Mouse (Mus musculus) bone marrow macrophage, adult 2 months (primary cell): Measurements from ENCODE around the gene Cbwd1. TPM values are rescaled to one million over a fixed set of nuclear protein-coding genes. Genes with fewer than 3 reads are reported as not detected.

Experiments
- H3K27ac ChIP-seq: 2 replicates; pipeline ENCODE4 v1.5.1; 2012; ENCODE audit warnings: low read depth, low read length; ENCODE audit not compliant: insufficient read depth
- H3K4me1 ChIP-seq: 2 replicates; pipeline ENCODE4 v1.6.1; 2012; ENCODE audit warnings: low read length; ENCODE audit not compliant: control insufficient read depth, insufficient read depth
- H3K4me3 ChIP-seq: 2 replicates; pipeline ENCODE4 v1.5.1; 2012; ENCODE audit warnings: mild to moderate bottlenecking, low read length, moderate library complexity; ENCODE audit not compliant: insufficient read depth
- CTCF ChIP-seq: IDR thresholded peaks from 2 replicates; pipeline ENCODE4 v1.5.1; 2012; ENCODE audit warnings: low read depth, mild to moderate bottlenecking, low read length, moderate library complexity
- POLR2A ChIP-seq: IDR thresholded peaks from 2 replicates; pipeline ENCODE4 v1.6.1; 2012; ENCODE audit warnings: mild to moderate bottlenecking, low read depth, low read length, borderline replicate concordance
- polyA plus RNA-seq: library from polyadenylated mRNA; stranded (reverse); fragments of >200 nt; gene quantifications from 2 replicates; pipeline ENCODE4 v1.2.4, GENCODE M21; 2012; ENCODE audit not compliant: missing spikeins, insufficient read depth, insufficient read length

Gene Cbwd1
- polyA plus RNA-seq, 1 experiment: 7.2 TPM

DNA sequence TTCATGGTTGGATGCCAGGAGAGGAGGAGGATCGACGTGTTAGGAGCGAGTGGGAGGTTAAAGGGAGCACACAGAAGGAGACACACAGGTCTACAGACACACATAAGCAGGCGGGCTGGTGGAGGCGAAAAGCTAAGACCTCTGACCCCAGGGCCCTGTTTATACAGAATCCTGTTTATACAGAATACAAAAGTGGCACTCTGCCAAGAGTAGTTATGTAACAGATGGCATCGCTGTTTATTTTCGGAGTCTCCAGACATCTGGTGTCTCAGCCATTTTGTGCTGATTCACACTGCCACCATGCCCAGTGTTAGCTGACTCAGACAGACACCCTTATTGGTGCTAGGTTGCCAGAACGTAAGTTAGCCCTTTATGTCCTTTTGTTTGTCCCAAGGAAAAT, 19.9 kb upstream of the Cbwd1 start:
- peak overlapping the region; percentile 30 for H3K27ac ChIP-seq
- H3K4me3 ChIP-seq: no peak overlapping the region
- TF ChIP-seq CTCF: no peak
- no peak for TF ChIP-seq POLR2A
- peaks cover 45% of the 10 kb centered on the region for H3K4me1 ChIP-seq

DNA sequence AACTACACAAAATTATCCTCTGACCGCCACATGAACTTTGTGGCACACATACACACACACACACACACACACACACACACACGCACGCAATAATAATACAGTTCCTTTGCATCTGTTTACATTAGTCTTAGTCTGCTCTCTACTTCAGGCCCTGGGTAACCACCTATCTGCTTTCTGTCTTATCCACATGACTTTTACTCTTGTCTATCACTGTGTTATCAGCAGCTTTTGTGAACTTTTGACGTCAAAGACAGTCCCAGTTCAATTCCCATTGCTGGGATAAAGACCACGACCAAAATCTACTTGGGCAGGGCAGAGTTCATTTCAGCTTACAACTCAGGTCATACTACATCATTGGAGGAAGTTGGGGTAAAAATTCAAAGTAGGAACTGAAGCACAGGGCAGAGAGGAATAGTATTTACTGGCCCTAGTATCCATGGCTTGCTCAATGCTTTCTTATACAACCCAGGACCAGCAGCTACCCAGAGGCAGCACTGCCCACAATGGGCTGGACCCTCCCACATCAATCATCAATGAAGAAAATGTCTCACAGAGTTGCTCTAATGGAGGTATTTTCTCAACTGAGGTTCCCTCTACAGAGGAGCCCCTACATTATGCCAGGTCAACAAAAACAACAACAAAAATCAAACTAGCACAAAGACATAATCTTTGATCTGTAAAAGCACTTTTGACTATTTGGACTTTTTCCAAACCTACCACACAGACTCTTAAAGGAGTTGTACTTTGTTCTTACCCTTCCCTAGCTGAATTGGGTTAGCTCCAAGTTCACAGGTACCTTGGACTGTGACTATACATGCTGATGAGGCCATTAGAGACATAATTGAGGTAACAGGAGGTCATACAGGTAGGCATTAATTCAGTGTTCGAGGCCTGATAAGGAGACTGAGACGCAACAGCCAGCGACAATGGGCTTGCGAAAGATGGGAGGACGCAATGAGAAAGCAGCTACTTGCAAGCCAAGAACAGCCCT, 17.7 kb upstream of the Cbwd1 start:
- H3K27ac ChIP-seq: peak overlapping the region; percentile 21
- H3K4me3 ChIP-seq: no peak overlapping the region
- peaks cover 36% of the 10 kb centered on the region for H3K4me1 ChIP-seq
- TF ChIP-seq POLR2A (no peak), CTCF (no peak)

DNA sequence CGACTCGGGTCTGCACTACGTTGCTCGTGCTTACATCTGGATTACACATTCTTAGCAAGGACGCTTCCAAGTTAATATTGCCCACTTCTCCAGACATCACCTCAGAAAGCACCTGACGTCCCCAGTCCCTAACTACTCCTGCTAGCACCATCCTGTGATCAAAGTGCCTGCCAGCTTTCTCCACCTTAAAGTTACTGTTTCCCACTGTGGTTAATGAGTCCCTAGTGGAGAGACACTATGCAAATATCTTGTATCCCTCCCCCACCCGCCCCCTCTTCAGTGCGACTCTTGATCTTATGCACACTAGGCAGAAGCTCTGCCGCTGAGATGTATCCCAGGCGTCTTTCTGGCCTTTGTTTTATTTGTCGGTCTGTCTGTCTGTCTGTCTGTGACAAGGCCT, 16.6 kb upstream of the Cbwd1 start:
- no peak for TF ChIP-seq POLR2A
- TF ChIP-seq CTCF: no peak
- Histone ChIP-seq H3K4me1 (peaks cover 30% of the 10 kb centered on the region), H3K27ac (no peak overlapping the region), H3K4me3 (no peak overlapping the region)

DNA sequence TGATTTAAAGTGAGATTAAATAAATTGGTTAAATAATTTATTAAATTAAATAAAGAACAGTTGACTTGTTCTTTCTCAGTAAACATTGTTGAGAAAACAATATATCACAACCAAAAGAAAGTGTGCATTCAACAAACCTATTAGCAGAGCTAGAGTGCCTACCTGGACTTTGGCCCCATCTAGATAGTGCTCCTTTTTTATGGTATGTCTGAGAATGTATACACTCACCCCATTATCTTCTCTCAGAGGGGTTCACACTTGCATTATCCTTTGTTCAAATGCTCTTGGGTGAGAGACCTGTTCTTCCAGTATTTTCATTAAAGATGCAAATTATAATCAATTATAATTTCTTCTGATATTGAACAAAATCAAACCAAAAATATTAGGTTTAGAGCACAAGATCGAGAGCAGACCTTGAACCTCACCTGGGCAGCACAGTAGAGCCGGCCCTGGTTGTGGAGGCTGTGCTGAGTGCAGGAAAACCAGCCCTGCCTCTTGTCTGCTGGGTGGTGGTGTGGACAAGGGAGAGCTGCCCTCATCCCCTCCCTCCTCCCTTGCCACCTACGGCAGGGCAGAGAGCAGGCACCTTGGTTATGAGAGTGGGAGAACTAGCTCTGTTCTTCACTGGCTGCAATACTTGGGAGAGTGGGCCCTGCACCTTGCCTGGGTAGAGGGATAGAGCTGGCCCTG, 11.4 kb upstream of the Cbwd1 start:
- Histone ChIP-seq H3K4me1 (peaks cover 2% of the 10 kb centered on the region; the same call in 1 of the 2 replicates), H3K27ac (no peak overlapping the region), H3K4me3 (no peak overlapping the region)
- TF ChIP-seq CTCF: no peak
- no peak for TF ChIP-seq POLR2A

- no peak overlapping the region; the same call in 1 of the 2 replicates for H3K27ac ChIP-seq
- no peak for TF ChIP-seq POLR2A
- TF ChIP-seq CTCF: no peak
- H3K4me1 ChIP-seq: peaks cover 9% of the 10 kb centered on the region
- H3K4me3 ChIP-seq: no peak overlapping the region
Observed at GRCm38 (mm10) chr19:24971307-24971706, 9.9 kb upstream of the Cbwd1 start.

- no peak overlapping the region for H3K4me3 ChIP-seq
- peaks cover 18% of the 10 kb centered on the region for H3K4me1 ChIP-seq
- TF ChIP-seq CTCF: no peak
- no peak for TF ChIP-seq POLR2A
- peak overlapping the region; percentile 100 for H3K27ac ChIP-seq
Observed at GRCm38 (mm10) chr19:24966941-24967340, 5.5 kb upstream of the Cbwd1 start.

DNA sequence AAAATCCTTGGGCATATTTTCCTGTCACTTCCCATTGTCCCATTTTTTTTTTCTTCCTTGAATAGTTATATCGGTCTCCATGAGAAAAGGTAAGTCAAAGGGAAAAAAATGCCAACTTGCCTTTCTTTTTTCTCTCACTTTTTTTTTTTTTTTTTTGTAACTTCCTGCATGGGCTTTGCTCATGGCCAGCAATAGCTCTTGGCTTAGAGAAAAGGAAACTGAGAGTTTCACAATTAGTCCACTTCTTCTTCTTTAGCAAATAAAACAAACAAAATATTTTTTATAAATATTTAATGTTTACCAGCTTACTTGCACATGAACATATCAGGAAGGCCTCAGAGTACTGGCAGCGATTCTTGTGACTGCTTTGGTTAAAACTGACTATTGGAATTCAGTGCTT, 4.8 kb upstream of the Cbwd1 start:
- Histone ChIP-seq H3K4me1 (peaks cover 16% of the 10 kb centered on the region), H3K4me3 (peak overlapping the region; percentile 18; the same call in 1 of the 2 replicates), H3K27ac (peak overlapping the region; percentile 100)
- no peak for TF ChIP-seq POLR2A
- TF ChIP-seq CTCF: no peak

DNA sequence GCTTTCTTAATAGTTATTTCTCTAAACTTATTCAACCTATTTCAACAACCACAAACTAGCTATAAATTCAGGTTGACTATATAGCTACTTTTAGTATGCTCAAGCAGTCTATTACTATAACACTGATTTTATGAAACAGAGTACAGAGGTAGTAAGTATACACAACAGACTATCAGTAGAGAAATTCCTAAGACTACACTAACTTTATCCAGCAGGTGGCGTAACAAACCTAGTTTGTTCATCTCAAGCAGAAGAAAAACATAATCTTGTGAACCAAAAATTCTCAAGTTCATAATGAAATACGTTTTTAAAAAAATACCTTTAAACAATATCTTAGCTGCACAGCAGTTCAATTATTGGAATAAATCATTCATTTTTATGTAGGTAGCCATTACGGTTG, 2.9 kb downstream of the Cbwd1 start:
- no peak for TF ChIP-seq CTCF
- TF ChIP-seq POLR2A: no peak

GRCm38 (mm10) chr19:24945521-24946262, 15.7 kb downstream of the Cbwd1 start:
- no peak overlapping the region for H3K27ac ChIP-seq
- TF ChIP-seq CTCF: no peak
- TF ChIP-seq POLR2A: no peak
- no peak overlapping the region for H3K4me3 ChIP-seq
- H3K4me1 ChIP-seq: peaks cover 3% of the 10 kb centered on the region

More for the DNA sequence above, 2.9 kb downstream of the Cbwd1 start:
- peaks cover 9% of the 10 kb centered on the region for H3K4me1 ChIP-seq
- no peak overlapping the region for H3K27ac ChIP-seq
- no peak overlapping the region for H3K4me3 ChIP-seq

- no peak for TF ChIP-seq POLR2A
- no peak for TF ChIP-seq CTCF
- H3K27ac ChIP-seq: no peak overlapping the region
- no peaks in the 10 kb centered on the region for H3K4me1 ChIP-seq
- no peak overlapping the region for H3K4me3 ChIP-seq
Observed at GRCm38 (mm10) chr19:24937084-24937483, 24.3 kb downstream of the Cbwd1 start.
